Mouse (Mus musculus): Measurements from ENCODE around the gene Bahd1.

Bahd1 gene

DNA sequence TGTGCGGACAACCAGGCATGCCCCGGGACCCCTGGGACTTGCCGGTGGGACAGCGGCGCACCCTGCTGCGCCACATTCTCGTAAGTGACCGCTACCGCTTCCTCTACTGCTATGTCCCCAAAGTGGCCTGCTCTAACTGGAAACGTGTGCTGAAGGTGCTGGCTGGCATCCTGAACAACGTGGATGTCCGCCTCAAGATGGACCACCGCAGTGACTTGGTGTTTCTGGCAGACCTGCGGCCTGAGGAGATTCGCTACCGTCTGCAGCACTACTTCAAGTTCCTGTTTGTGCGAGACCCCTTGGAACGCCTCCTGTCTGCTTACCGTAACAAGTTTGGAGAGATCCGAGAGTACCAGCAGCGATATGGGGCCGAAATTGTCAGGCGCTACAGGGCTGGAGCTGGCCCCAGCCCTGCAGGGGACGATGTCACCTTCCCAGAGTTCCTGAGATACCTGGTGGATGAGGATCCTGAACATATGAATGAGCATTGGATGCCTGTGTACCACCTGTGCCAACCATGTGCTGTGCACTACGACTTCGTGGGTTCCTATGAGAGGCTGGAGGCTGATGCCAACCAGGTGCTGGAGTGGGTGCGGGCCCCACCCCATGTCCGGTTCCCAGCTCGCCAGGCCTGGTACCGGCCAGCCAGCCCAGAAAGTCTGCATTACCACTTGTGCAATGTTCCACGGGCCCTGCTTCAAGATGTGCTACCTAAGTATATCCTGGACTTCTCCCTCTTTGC is 27.0 kb downstream of the Bahd1 start:
- in situ Hi-C loops (cut with MboI, MseI) = no loop called here

- in situ Hi-C loops (cut with MboI, MseI) = no loop called here
Measured at GRCm38 (mm10) chr2:118941341-118941740, 41.2 kb downstream of the Bahd1 start.

GRCm38 (mm10) chr2:118943232-118943631 is 43.1 kb downstream of the Bahd1 start:
- in situ Hi-C loops (cut with MboI, MseI) = no loop called here

DNA sequence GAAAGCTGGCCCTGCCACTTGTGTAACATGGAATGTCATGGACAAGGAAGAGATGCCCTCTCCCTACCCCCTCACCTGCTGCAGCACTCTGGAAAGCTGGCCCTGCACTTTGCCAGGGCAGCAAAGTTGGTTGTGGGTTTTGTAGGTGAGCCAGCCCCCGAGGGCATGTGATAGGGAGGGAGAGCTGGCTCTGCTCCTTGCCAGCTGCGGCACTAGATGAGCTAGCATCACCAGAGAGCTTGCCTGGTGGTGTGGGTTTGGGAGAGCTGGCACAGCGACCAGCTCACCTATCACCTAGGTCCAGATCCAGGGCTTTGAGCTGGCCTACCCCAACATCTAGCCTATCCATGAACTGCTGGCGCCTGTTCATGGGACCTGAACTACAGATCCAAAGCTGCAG is 48.6 kb downstream of the Bahd1 start:
- in situ Hi-C loops (cut with MboI, MseI) = no loop called here

- in situ Hi-C loops (cut with MboI, MseI) = loop anchor here in 1 of 2 experiments (10.0 kb wide), 1 partner anchor 1255 kb away; no protein-coding TSS in a partner anchor
Measured at GRCm38 (mm10) chr2:118949699-118950098, 49.5 kb downstream of the Bahd1 start.

DNA sequence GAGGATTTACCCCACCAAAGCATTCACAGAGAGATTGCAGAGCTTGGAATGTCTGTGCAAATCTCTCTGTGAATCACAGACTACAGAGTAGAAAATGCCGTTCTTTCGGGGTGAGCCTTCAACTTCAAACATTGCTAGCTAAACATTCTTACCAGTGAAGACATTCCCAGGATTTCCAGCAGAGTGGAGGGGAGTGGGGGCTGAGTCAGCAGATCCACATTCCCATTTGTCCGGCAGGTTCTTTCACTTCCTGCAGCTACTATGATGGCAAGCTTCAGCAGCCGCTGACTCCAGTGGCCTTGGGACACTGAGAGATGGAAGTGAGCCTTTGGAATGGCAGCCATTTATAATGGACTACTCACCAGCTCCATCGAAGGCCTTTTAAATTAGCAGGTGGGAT is 56.3 kb downstream of the Bahd1 start:
- in situ Hi-C loops (cut with MboI, MseI) = loop anchor here in 1 of 2 experiments (10.0 kb wide), 1 partner anchor 1248 kb away; no protein-coding TSS in a partner anchor

DNA sequence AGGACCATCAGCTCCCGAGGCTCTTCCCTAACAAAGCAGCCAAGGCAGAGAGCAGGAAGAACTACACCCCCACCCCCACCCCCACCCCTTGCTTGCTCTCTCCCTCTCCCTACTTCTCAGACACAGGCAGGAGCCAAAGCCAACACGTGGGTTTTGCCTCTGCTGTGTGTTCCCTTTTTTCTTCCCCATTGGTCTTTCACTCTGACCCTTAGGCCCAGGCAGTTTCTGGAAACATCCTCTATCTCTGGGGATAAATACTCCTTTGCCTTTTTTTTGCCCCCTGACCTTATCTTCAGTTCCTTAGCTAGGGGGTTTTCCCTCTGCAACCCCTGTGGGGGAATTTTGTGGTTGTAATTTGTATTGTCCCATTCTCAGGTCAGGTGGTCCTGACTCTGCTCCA is 59.5 kb downstream of the Bahd1 start:
- in situ Hi-C loops (cut with MboI, MseI) = loop anchor here in 1 of 2 experiments (10.0 kb wide), 1 partner anchor 1245 kb away; no protein-coding TSS in a partner anchor

- in situ Hi-C loops (cut with MboI, MseI) = no loop called here
Measured at GRCm38 (mm10) chr2:118960413-118960812, 60.2 kb downstream of the Bahd1 start.

GRCm38 (mm10) chr2:118961546-118961945 is 61.4 kb downstream of the Bahd1 start:
- in situ Hi-C loops (cut with MboI, MseI) = no loop called here

DNA sequence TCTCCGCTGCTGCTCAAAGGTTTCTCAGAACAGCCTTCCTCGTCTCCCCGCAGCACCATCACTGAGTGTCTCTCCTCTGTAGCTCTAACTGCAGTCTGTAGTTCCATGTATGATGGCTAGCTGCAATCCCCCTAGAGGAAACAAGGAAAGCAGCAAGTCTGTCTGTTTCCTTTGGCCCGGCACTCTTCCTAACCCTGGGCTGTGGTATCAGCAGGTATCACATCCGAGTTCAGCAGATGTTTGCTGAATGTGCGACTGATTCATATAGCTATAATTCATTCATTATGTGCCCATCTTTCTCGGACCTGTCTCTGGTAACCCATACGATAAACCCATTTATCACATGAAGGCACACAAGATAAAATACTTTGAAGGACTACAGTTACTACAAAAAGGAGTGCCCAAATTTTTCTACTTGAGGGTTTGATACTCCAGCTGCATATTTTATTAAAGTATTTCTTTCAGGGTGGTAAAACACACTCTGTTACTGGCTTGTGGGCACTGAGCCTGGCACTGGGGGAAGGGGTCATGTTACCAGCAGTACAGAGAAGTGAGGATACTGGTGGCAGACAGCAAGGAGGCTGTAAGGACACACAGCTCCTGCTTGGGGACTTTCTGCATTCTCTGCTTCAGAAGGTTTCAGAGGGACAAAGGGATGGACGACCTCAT is 63.0 kb downstream of the Bahd1 start:
- in situ Hi-C loops (cut with MboI, MseI) = no loop called here

- in situ Hi-C loops (cut with MboI, MseI) = no loop called here
Measured at GRCm38 (mm10) chr2:118963676-118964012, 63.5 kb downstream of the Bahd1 start.

DNA sequence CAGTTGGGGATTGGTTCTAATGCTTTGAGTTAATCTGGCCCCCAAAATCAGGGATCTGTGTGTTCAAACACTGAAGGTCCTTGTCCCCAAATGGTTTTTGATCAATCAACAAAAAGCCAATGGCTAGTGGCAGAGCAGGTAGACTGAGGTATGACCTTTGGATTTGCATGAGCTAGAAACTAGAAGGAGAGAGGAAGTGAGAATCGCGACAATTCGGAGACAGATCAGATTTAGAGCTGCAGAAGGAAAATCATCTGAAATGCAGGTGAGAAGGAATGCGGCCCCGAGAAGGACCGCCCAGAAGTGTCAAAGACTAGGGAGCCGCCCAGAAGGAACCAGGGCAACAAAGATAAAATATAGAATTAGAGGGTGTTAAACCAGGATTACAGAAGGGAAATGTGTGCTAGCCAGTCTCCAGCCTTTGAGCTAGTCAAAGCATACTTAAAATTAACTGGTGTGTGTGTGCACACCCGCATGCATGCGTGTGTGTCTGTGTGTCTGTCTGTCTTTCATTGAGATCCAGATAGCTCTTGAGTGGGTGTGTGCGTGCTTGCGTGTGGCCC is 69.5 kb downstream of the Bahd1 start:
- in situ Hi-C loops (cut with MboI, MseI) = loop anchor here in 1 of 2 experiments (5.0 kb wide), 1 partner anchor 57 kb away; no protein-coding TSS in a partner anchor

DNA sequence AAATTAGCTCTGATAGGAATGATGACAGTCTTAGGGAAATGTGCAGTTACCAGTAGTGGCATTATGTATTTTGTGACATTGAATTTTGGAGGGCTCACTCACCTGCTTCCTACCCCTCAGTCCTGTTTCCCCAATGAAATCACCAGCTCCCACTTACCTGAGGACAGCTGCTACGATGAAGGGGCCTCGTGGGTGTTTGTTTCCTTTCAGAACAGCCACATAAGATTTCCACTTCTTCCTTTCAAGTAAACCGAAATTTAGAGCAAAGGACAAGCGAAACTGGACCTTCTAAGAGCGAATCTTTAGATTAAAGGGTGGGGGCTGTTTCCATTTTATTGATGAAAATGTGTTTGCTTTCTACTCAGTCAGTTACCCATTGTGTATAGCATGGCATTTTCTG is 71.9 kb downstream of the Bahd1 start:
- in situ Hi-C loops (cut with MboI, MseI) = no loop called here

- in situ Hi-C loops (cut with MboI, MseI) = no loop called here
Measured at GRCm38 (mm10) chr2:118972687-118973376, 72.7 kb downstream of the Bahd1 start.

Data from T-helper 17 cell (primary cell).